Mouse (Mus musculus) E14TG2a.4 (cell line): Measurements from ENCODE around the gene Dclre1b.

Experiments used
- CTCF ChIP-seq: conservative IDR thresholded peaks from 2 replicates; pipeline ENCODE4 v1.5.1; 2014; ENCODE audit warnings: low read length
- NANOG ChIP-seq: IDR thresholded peaks from 2 replicates; pipeline ENCODE4 v1.6.1; 2014; ENCODE audit warnings: borderline replicate concordance, low read length, mixed read lengths
- POU5F1 ChIP-seq: IDR thresholded peaks from 2 replicates; pipeline ENCODE4 v1.6.1; 2014; ENCODE audit warnings: low read length, borderline replicate concordance

GRCm38 (mm10) chr3:103835272-103835950 is 26.2 kb upstream of the Dclre1b start:
- TF ChIP-seq CTCF (no peak), NANOG (no peak), POU5F1 (no peak)
